Mouse (Mus musculus) thymus, postnatal 25 days (tissue): ENCODE results near the gene Morc4.

ENCODE experiments used
- DNase-seq: peaks from one replicate; pipeline ENCODE4 v3.0.0; 2022

Gene Morc4

DNA sequence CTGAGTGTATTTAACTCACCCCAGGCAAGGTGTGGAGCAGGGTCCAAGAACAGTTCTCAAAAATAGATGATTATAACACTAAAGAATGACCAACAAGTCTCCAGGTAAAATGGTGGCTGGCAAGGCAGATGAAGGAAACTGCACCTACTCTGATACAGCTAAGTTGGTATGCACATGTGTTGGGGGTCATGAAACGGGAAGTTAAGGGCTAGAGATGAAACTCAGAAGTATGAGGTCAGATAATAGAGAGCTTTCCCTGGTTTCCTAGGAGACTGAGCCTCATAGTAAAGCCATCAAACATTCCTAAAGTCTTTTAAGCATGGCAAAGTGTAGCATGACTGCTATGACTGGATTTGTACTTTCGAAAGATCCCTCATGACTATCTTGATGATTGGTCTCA lies 68.4 kb downstream of the Morc4 start:
- DNase-seq: no peak

- DNase-seq: no peak
Measured at GRCm38 (mm10) chrX:139800406-139800878, 71.0 kb downstream of the Morc4 start, which contains the start of gene Cldn2. TSS of gene Cldn2 (plus strand) at chrX:139800828.

DNA sequence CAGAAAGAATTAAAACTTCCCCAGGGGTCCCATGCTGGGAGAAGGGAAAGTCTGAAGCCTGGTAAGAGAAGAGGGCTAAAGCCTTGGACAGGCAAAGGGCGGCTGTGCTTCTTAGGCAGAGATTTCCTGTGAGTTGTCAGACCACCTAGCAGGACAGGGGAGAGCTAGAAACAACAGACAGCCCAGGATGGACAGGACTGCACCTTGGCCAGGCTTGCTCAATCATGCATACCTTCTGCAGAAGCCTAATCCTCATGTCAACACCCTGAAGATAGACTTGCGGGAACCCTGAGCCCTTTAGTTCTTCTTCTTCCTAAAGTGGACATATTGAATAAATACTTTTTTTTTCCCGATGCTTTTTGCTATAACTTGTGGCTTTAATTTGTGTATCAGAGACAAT lies 71.5 kb downstream of the Morc4 start:
- DNase-seq: no peak

- DNase-seq: peak; percentile 8
Measured at GRCm38 (mm10) chrX:139797875-139798274, 73.6 kb downstream of the Morc4 start.

DNA sequence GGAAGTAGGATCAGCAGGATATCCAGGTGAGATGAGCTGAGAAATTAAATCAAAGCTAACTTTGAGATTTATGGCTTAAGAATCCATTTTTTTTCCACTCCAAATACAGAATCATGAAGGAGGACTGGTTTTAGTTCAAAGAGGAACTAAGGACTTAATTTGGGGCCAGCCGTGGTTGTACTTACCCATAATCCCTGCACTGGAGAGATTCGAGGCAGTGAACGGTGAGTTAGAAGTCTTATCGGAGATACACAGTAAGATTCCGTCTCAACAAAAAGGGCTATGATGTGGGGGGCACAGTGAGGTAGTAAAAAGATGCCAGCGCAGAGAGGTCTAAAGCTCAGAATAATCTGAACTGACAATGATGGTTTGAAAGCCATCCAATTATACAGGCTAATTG lies 75.4 kb downstream of the Morc4 start:
- DNase-seq: no peak

DNA sequence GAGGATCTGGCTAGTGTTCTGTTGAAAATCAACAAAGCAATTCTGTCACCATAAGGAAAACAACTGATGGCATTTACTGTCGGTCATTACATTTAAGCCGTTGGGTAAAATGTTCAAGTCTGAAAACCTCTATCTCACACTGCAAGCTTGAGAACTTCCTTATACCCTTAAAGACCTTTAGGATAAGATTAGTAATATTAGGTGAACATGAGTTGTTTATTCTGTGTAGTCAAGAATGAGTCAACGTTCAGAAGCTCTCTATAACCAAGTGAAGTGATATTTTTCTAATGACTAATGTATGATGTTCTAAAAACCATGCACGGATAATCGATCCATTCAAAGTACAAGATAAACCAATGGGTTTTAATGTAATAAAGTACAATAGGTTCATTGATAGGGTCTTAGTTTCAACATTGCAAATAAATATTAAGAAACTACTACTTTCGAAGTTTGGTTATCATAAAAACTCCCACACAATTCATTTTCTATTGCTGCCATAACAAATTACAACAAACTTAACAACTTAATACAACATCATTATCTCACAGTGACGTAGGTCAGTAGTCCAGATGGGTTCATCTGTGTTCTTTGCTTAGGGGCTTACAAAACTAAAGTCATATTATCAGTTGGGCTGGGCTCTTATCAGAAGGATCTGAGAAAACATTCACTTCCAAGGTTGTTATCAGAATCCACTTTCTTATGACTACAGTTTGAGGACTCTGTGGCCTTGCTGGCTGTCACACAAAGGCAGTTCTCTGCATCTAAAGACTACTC lies 77.2 kb downstream of the Morc4 start:
- DNase-seq: no peak

DNA sequence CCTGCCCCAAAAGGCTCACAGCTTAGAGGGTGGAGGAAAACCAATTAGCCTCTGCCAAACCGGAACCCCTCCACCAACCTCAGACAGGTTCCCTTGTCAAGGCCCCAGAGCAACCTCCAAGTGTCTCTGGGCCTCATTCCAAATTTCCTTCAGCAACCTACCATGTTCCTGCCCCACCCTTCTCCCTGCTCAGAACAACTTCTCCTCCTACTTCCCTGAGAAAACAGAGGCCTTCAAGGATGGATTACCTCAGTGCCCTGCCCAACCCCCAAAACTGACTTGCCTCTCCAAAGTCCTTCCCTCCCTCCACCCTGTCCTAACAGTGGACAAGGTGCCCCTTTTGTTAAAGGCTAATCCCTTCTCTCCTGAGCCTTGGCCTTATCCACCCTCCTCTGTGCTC lies 85.7 kb downstream of the Morc4 start:
- no peak for DNase-seq

DNA sequence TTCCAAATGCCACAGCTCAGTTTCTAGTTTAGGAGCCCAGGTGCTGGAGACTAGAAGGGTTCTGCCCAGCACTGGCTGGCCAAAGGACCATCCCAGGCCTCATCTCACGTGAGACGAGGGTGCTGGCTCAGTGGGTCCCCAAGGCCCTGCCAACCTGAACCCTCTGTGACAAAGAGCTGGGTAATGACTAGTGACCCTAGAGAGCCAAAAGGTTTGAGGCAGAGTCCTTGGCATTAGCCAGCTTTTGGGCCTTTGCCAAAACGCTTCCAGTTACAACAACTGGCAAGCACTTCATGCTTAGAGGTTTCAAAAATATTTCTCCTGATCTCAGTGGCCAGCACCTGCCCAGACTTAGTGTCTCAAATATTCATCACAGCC lies 88.4 kb downstream of the Morc4 start:
- DNase-seq: no peak

DNA sequence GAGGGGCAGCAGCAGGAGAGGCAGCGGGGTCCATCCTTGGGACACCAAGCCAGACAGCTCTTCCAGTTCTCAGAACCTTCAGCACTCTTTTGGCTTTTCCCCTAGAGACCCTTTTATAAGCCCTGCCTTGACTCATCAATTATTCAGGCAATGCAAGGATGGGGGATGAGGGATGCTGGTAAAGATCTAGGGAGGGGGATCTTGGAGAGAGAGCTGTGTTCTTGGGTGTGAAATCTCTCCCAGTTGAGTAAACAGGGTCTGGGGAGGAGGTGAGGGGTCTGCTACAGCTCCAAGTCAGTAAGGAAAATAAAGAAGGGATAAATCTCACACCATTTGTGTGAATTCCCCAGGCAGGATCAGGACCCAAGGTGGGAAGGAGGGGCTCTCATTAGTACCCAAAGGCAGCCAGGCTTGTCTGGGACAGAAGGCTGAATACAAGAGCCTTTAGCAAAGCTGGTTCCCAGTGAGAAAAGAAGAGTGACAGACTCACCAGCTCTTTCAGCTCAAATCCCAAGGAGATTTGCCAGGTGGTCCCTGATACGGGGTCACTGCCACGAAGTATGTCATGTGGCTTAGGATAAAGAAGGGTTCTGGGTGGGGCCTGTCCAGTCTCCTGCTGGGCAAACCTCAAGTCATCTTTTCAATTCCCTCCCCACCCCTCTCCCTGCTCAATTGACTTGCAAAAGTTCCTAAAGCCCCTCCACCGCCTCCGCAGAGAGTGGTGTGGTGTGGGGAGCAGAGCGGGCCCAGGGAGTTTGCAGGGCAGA lies 89.0 kb downstream of the Morc4 start, which contains the start of gene Ripply1:
TSS of gene Ripply1 (minus strand) at position 76 of the 767 bp plus-strand sequence.
- no peak for DNase-seq

DNA sequence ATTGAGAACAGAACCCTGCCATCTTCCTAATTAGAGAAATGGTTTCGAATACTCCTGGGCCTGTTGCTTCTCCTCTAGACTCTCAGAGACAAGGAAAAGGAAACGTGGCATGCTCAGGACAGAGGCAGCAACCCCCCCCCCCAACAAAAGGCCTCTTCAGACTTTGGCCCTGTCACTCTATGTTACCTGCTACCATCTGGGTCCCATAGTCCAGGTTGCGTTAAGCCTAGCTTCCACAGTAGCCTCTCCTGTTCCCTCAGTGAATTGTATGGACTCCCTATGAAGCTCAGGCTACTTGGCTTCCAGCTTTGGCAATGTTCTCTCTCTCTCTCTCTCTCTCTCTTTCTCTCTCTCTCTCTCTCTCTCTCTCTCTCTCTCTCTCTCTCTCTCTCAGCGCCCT lies 89.9 kb downstream of the Morc4 start:
- DNase-seq: no peak

DNA sequence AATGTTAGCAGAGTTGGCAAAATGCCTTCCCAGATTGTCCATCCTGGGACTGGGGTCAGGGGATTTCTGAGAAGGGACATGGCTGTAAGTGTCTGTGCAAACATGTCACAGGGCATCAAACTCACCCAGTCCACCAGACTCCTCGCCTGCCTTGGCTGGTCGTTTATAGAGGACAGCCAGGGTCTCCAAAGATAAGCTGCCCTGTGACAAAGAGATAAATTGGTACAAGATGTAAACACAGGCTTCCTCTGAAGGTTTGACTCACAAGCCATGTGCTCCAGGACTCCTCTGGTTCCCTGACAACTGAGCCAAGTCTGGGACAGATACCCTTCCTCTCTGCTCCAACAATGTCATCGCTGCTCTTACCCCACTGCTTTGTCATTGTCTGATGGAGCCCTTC lies 90.5 kb downstream of the Morc4 start:
- DNase-seq: no peak

DNA sequence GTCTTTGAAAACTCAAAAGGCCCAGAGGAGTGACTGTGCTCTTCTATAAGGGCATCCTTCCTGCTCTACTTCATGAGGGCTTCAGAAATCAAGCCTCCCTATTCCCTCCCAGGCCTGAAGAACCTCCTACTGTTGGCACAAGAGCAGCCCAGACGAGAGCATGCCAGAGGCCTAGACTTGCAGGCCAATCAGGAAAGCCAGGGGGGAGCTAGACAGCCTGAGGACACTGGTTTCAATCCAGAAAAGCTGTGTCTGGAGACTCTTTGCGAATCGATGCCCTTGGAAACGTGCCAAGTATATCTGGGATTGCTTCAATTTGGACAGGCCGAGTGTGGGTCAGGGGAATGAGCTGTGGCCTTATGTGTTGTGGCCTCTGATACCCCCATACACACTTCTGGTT lies 92.1 kb downstream of the Morc4 start:
- DNase-seq: no peak

GRCm38 (mm10) chrX:139778886-139779285 lies 92.6 kb downstream of the Morc4 start:
- no peak for DNase-seq

- no peak for DNase-seq
Measured at GRCm38 (mm10) chrX:139777357-139777756, 94.1 kb downstream of the Morc4 start.

DNA sequence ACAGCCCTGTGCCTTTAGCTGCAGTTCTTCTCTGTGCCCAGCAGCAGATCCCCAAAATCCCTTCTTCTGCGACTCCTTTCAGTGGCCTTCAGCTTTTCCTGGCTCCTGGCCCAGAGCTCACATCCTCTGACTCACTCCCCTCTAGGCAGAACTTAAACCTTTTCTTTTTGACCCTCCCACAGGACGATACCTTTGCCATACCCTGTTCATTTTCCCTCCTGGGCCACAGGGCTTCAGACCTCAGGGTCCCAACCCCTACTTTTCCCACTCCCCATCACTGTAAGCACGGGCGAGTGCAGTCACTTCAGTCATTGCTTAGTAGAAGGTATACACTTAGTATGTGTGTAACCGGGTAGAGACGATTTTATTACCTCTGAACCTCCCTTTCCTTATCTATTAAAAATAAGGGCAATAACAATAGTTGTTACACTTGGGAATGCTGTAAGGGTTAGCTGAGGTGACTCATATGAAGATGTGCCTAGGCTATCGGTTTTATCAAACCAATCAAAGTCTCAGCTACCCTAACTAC lies 96.3 kb downstream of the Morc4 start:
- no peak for DNase-seq

DNA sequence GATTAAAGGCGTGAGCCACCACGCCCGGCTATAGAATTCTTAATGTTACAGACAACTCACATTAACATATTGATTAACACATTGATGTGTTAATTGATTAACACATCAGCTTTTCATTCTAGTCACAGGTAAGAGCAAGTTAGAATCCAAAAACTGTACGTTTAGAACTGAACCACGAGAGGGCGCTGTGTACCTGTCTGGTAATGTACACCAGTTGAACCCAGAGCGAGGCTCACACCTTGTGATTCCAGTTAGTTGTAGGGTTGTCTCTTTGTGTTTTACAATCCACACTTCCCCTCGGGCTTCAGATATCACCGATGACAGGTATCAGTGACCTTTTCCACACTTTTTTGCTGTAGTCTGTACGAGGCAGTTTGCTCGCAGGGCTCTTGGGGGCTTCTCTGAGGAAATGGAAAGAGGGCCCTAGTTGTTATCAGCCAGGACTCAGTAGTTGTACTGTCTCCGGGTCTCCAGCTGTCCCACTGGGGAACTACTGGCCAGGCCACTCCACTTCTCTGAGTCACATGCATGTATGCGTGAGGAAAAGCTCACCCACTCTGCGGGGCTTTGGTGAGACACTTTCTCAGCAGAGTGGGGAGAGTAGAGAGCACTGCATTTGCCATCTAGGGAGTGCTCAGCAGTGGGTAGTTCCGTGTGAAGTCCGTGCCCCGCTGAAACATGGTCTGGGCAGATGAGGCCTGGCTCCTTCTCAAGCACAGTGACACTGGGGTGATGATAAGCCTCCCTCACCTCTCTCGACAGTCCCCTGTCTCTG lies 97.0 kb downstream of the Morc4 start:
- peak; percentile 21 for DNase-seq
